Mouse (Mus musculus) kidney, adult 18-20 months (tissue): ENCODE measurements around the gene Mga.
A peak's percentile ranks its signal among the peaks of the same experiment; 100 is the strongest.

Experiments used
- DNase-seq: peaks from one replicate; pipeline ENCODE4 v3.0.0; 2021

Mga gene

DNA sequence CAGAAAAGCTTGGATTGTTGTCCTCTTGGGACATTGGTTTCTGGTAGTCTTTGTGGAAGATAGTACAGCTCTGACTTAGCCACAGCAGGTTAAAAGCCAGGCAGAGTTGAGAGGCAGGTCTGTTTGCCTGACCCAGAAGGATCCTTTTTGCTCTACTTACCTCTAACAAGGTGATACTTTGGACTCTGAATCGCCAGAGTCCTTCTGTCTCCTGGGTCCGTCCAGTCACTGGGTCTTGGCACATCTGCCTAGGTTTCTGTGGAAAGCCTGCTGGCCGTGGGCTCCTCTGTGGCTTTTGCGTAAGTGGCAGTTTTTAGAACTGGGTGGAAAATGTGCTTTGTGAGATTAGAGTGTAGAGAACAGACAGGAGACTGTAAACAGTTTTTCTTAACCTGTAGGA, 91.9 kb downstream of the Mga start:
- DNase-seq, result peak; percentile 38

DNA sequence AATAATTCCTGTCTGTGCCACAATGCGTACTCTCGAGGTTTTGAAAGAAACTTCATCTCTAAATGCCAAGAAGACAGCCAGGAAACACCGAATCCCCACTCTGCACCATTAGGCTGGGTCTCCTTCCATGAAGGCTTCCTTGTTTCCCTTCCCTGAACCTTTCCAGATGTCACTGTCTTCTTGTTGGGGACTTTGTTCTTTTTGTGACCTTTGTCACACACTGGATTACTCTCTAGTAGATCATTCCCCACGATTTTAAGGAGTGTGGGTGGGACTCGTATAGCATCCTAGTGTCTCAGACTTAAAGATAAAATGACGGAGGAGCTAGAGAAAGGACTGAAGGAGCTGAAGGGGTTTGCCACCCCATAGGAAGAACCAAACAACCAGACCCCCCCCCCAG, 93.9 kb downstream of the Mga start:
- DNase-seq, result no peak

DNA sequence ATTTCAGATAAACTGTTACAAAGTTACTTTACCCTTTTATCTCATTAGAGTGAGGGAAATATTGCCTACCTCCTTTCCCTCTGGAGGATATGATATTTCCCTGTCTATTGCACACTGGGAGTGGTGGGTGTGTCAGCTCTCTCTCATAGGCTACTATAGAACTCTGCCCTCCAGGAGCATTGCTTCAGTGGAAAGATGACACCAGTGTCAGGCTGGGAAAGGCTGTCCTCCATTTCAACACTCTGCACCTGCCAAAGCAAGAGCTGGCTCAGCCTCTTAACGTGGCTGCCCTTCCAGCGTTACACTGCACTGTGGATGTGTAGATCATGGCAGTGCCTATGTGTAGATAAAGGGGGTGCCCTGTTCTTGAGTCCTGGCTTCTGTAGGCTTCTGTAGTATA, 95.3 kb downstream of the Mga start:
- DNase-seq, result no peak

DNA sequence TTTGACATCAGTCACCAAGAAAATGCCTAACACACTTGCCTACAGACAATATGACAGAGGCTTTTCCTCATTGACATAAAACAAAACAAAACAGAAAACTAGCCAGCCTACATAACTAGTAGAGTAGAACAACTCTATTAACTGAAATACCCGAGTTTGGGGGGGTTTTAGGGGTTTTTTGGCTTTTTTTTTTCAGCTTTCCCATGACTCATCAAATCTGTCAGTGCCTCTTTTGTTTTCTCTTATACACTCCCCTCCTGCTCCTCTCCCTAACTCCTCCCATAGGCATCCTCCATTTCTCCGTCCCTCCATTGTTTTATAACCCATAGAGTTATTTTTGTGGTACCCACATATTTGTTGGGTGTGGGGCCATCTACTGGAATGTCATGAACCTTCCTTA, 96.5 kb downstream of the Mga start:
- no peak for DNase-seq

GRCm38 (mm10) chr2:119994839-119995238, 97.8 kb downstream of the Mga start:
- DNase-seq, result no peak

- peak; percentile 18 for DNase-seq
Observed at GRCm38 (mm10) chr2:119995391-119996281, 98.6 kb downstream of the Mga start.

DNA sequence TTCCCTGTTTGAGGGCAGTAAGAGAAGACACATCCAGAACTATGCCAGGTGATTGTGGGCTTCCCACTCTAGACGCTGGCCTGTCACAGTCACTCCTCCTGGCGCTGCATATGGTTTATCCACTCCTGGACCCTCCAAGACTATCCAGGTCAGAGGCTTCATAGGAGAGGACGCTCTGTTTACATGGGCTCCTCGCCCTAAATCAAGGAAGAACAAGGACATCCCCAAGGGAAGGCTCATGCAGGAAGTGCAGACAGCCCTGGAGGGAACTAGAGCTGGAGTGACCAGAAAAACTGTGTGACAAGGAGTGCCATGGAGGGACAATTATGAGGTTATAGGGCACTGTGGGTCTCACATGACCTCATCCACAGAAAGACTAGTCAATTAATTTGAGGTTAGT, 100.3 kb downstream of the Mga start:
- no peak for DNase-seq

DNA sequence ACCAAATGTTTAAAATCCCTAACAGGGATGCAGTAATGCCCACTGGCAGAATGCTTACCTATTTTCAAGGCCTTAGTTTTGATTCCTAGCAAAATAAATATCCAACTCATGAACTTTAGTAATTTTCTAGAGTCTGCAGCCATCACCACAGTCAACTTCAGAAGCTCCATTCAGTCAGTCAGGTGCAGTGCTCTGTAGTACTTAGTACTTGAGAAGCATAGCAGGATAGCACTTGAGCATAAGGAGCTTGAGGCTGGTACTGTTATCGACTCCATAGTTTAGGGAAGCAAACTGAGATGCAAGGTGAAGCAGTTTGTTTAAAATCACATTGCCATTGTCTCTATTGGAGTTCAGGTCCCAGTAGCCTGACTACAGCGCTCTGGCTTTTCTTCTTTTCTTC, 102.7 kb downstream of the Mga start:
- no peak for DNase-seq

GRCm38 (mm10) chr2:120000882-120001584, 104.0 kb downstream of the Mga start:
- DNase-seq, result no peak

GRCm38 (mm10) chr2:120001956-120002355, 104.9 kb downstream of the Mga start:
- DNase-seq, result no peak

- no peak for DNase-seq
Observed at GRCm38 (mm10) chr2:120003970-120004369, 106.9 kb downstream of the Mga start.

GRCm38 (mm10) chr2:120006696-120007095, 109.7 kb downstream of the Mga start:
- no peak for DNase-seq

DNA sequence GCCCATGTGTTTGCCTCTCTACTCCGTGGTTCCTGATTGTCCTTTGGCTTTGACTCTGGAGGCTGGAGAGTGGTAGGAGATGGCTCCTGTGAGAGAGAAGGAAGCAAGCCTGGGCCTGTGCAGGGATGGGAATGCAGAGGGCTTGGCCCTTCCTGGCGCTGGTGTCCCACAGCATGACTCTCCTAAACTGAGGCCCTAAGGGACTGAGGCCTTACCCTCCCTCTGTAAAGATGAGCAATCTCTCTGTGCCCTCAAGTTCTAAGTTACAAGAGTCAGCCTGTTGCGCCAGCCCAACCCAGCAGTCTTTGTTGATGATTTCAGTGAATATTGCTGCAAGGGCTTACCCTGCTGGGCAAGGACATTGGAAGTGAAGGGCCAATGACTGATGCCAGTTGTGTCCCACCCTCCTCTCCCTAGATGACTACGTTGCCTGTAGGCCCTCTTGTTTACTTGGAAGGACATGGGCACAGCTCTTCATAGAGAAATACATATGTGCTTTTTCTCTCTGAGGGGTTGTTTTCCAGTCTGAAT, 110.7 kb downstream of the Mga start:
- no peak for DNase-seq

GRCm38 (mm10) chr2:120008672-120009071, 111.6 kb downstream of the Mga start:
- DNase-seq, result no peak

GRCm38 (mm10) chr2:120011462-120012200, 114.6 kb downstream of the Mga start:
- DNase-seq, result peak; percentile 66

- no peak for DNase-seq
Observed at GRCm38 (mm10) chr2:120012924-120013323, 115.9 kb downstream of the Mga start.

DNA sequence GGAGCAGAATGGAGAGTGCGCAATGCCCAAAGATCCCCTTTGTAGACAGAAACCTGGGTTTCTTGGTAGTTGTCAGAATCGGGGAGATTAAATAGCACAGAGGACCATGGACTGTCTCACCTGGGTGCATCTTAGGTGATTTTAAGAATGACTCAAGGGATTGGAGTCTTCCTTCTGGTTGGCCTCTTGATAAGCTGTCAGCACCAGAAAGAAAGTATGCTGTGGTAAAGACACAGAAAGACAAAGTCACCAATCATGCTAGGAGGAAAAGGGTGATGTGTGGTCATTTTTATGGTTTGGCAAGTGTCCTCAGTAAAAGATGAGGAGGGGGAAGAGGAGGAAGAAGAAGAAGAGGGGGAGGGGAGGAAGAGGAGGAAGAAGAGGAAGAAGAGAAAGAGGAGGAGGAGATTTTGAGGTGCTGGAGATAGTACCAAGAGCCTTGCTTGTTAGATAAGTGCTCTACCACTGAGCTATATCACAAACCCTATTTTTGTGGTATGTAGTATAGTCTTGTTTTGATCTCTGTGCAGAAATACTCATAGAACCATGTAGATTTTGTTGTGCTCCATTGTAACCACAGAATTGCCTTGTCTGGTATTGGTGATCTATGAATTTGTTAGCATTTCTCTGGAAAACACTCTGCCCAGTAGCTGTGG, 116.9 kb downstream of the Mga start:
- DNase-seq, result no peak

DNA sequence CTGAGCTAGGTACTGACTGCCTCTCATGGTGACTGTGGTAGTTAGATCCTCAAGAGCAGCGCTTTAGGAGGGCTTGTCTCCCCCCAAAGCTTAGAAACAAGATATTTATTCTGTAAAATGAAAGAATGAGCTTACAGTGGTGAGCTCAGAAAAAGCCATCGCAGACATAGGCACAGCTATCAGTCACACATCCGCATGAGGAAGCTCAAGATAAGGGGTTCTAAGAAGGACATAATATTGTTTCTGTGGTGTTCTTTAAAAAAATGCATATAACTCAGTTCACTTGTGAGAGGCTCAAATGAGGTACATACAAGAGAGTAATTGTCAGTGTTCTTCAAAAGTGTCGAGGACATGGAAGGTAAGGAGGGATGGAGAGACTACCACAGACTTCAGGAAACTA, 118.9 kb downstream of the Mga start:
- no peak for DNase-seq

- no peak for DNase-seq
Observed at GRCm38 (mm10) chr2:120017599-120017998, 120.6 kb downstream of the Mga start.
